Mouse (Mus musculus): ENCODE results near the gene Ackr1. TPM values are rescaled to one million over a fixed set of nuclear protein-coding genes. Genes with fewer than 3 reads are reported as not detected.
A peak's percentile ranks its signal among the peaks of the same experiment; 100 is the strongest.

Ackr1 gene
- 61.5 and 68.9 TPM in 2 replicates for polyA plus RNA-seq (2015; fragmentation: Nextera tagmentation; extraction: Ambion mirVana)

- H3K4me1 ChIP-seq (replicated peaks) = peaks cover 83% of the 10 kb centered on the region
- peak; percentile 78 for DNase-seq
- no peaks in the 10 kb centered on the region for H3K27me3 ChIP-seq
- H3K36me3 ChIP-seq = no peaks in the 10 kb centered on the region
- WGBS (ENCODE audit: insufficient replicate concordance) = 8% methylated on average over 9 of the region's 9 CpGs
- peak; percentile 90 for ATAC-seq (ENCODE audit: low read depth)
- peak within 1 kb of the TSS; percentile 78 for H3K4me3 ChIP-seq (replicated peaks)
- peak within 1 kb of the TSS; percentile 78 for H3K4me2 ChIP-seq
- peak within 1 kb of the TSS; percentile 89 for H3K9ac ChIP-seq
- H3K9me3 ChIP-seq (replicated peaks) = no peaks in the 10 kb centered on the region
- peak within 1 kb of the TSS; percentile 98 for H3K27ac ChIP-seq
Measured at GRCm38 (mm10) chr1:173333312-173334253, at the start of gene Ackr1. Gene Ackr1, minus strand, starts transcription at chr1:173333750.

GRCm38 (mm10) chr1:173381436-173381835, 47.9 kb upstream of the Ackr1 start:
- DNase-seq = no peak
- H3K9ac ChIP-seq = no peak overlapping the region
- H3K4me3 ChIP-seq (replicated peaks) = no peak overlapping the region
- 74% methylated on average over 6 of the region's 6 CpGs for whole genome bisulfite sequencing (ENCODE audit: insufficient replicate concordance)
- ATAC-seq (ENCODE audit: low read depth) = no peak; the same call in 1 of the 2 replicates
- no peaks in the 10 kb centered on the region for H3K9me3 ChIP-seq (replicated peaks)
- H3K4me1 ChIP-seq (replicated peaks) = no peaks in the 10 kb centered on the region
- no peak overlapping the region for H3K27ac ChIP-seq
- no peak overlapping the region for H3K4me2 ChIP-seq
- H3K36me3 ChIP-seq = no peaks in the 10 kb centered on the region
- no peaks in the 10 kb centered on the region for H3K27me3 ChIP-seq

GRCm38 (mm10) chr1:173377380-173378112, 44.0 kb upstream of the Ackr1 start:
- DNase-seq (no peak), ATAC-seq (ENCODE audit: low read depth) (peak; percentile 68)
- Histone ChIP-seq H3K9ac (no peak overlapping the region), H3K27me3 (no peaks in the 10 kb centered on the region), H3K9me3 (replicated peaks) (no peaks in the 10 kb centered on the region), H3K36me3 (no peaks in the 10 kb centered on the region), H3K4me3 (replicated peaks) (no peak overlapping the region), H3K4me1 (replicated peaks) (no peaks in the 10 kb centered on the region), H3K4me2 (no peak overlapping the region), H3K27ac (no peak overlapping the region)
- 25% methylated on average over 13 of the region's 13 CpGs for WGBS (ENCODE audit: insufficient replicate concordance)

GRCm38 (mm10) chr1:173374020-173374419, 40.5 kb upstream of the Ackr1 start:
- 59% methylated on average over 7 of the region's 7 CpGs for WGBS (ENCODE audit: insufficient replicate concordance)
- Histone ChIP-seq H3K4me2 (no peak overlapping the region), H3K36me3 (no peaks in the 10 kb centered on the region), H3K4me1 (replicated peaks) (no peaks in the 10 kb centered on the region), H3K27ac (no peak overlapping the region), H3K9me3 (replicated peaks) (no peaks in the 10 kb centered on the region), H3K4me3 (replicated peaks) (no peak overlapping the region), H3K9ac (no peak overlapping the region), H3K27me3 (peaks cover 20% of the 10 kb centered on the region)
- ATAC-seq (ENCODE audit: low read depth) (no peak), DNase-seq (no peak)

- H3K9me3 ChIP-seq (replicated peaks) = no peaks in the 10 kb centered on the region
- H3K4me2 ChIP-seq = no peak overlapping the region
- no peaks in the 10 kb centered on the region for H3K36me3 ChIP-seq
- no peak overlapping the region for H3K9ac ChIP-seq
- 71% methylated on average over 6 of the region's 6 CpGs for WGBS (ENCODE audit: insufficient replicate concordance)
- ATAC-seq (ENCODE audit: low read depth) (no peak), DNase-seq (no peak)
- H3K27me3 ChIP-seq = peaks cover 44% of the 10 kb centered on the region
- H3K4me1 ChIP-seq (replicated peaks) = peaks cover 10% of the 10 kb centered on the region
- H3K4me3 ChIP-seq (replicated peaks) = no peak overlapping the region
- no peak overlapping the region for H3K27ac ChIP-seq
Measured at GRCm38 (mm10) chr1:173371586-173371985, 38.0 kb upstream of the Ackr1 start.

- Histone ChIP-seq H3K36me3 (no peaks in the 10 kb centered on the region), H3K27ac (no peak overlapping the region), H3K4me3 (replicated peaks) (no peak overlapping the region), H3K9me3 (replicated peaks) (no peaks in the 10 kb centered on the region), H3K4me1 (replicated peaks) (peaks cover 21% of the 10 kb centered on the region), H3K9ac (no peak overlapping the region), H3K27me3 (peaks cover 55% of the 10 kb centered on the region), H3K4me2 (no peak overlapping the region)
- DNase-seq (no peak), ATAC-seq (ENCODE audit: low read depth) (no peak)
- 66% methylated on average over 6 of the region's 6 CpGs for WGBS (ENCODE audit: insufficient replicate concordance)
Measured at GRCm38 (mm10) chr1:173370456-173370855, 36.9 kb upstream of the Ackr1 start.

- no peak overlapping the region for H3K4me3 ChIP-seq (replicated peaks)
- ATAC-seq (ENCODE audit: low read depth) (no peak), DNase-seq (no peak)
- H3K27ac ChIP-seq = no peak overlapping the region
- H3K4me1 ChIP-seq (replicated peaks) = peaks cover 25% of the 10 kb centered on the region
- H3K9me3 ChIP-seq (replicated peaks) = no peaks in the 10 kb centered on the region
- H3K9ac ChIP-seq = no peak overlapping the region
- peaks cover 64% of the 10 kb centered on the region for H3K27me3 ChIP-seq
- no peaks in the 10 kb centered on the region for H3K36me3 ChIP-seq
- no peak overlapping the region for H3K4me2 ChIP-seq
- WGBS (ENCODE audit: insufficient replicate concordance) = 68% methylated on average over 2 of the region's 2 CpGs
Measured at GRCm38 (mm10) chr1:173369611-173370010, 36.1 kb upstream of the Ackr1 start.

- H3K9ac ChIP-seq = no peak within 1 kb of the TSS
- peak within 1 kb of the TSS; percentile 53 for H3K4me2 ChIP-seq
- no peaks in the 10 kb centered on the region for H3K36me3 ChIP-seq
- peaks cover 25% of the 10 kb centered on the region for H3K4me1 ChIP-seq (replicated peaks)
- peak within 1 kb of the TSS; percentile 34 for H3K4me3 ChIP-seq (replicated peaks)
- WGBS (ENCODE audit: insufficient replicate concordance) = 4% methylated on average over 44 of the region's 46 CpGs
- peaks cover 70% of the 10 kb centered on the region for H3K27me3 ChIP-seq
- DNase-seq = no peak
- no peak within 1 kb of the TSS for H3K27ac ChIP-seq
- no peaks in the 10 kb centered on the region for H3K9me3 ChIP-seq (replicated peaks)
- ATAC-seq (ENCODE audit: low read depth) = no peak
Measured at GRCm38 (mm10) chr1:173367356-173368046, 34.0 kb upstream of the Ackr1 start, which contains the start of gene Cadm3. Gene Cadm3, minus strand, starts transcription at chr1:173367695.

GRCm38 (mm10) chr1:173366701-173367355, 33.3 kb upstream of the Ackr1 start:
- Histone ChIP-seq H3K27me3 (peaks cover 70% of the 10 kb centered on the region), H3K4me3 (replicated peaks) (peak overlapping the region; percentile 34), H3K27ac (no peak overlapping the region), H3K36me3 (no peaks in the 10 kb centered on the region), H3K4me2 (peak overlapping the region; percentile 53), H3K9ac (no peak overlapping the region), H3K4me1 (replicated peaks) (peaks cover 25% of the 10 kb centered on the region), H3K9me3 (replicated peaks) (no peaks in the 10 kb centered on the region)
- WGBS (ENCODE audit: insufficient replicate concordance) = 2% methylated on average over 31 of the region's 31 CpGs
- ATAC-seq (ENCODE audit: low read depth) (peak; percentile 30; the same call in 1 of the 2 replicates), DNase-seq (no peak)

GRCm38 (mm10) chr1:173365970-173366409, 32.4 kb upstream of the Ackr1 start:
- no peak overlapping the region for H3K4me2 ChIP-seq
- peak; percentile 73 for ATAC-seq (ENCODE audit: low read depth)
- 1% methylated on average over 13 of the region's 13 CpGs for WGBS (ENCODE audit: insufficient replicate concordance)
- H3K9me3 ChIP-seq (replicated peaks) = no peaks in the 10 kb centered on the region
- peaks cover 70% of the 10 kb centered on the region for H3K27me3 ChIP-seq
- 0 out of 2 replicates have a peak overlapping the region, but pooled peaks have one; percentile 2 for H3K4me3 ChIP-seq (replicated peaks)
- no peak for DNase-seq
- peaks cover 25% of the 10 kb centered on the region for H3K4me1 ChIP-seq (replicated peaks)
- no peak overlapping the region for H3K9ac ChIP-seq
- H3K36me3 ChIP-seq = no peaks in the 10 kb centered on the region
- no peak overlapping the region for H3K27ac ChIP-seq
